Mouse (Mus musculus): ENCODE measurements around the gene Gabra2. TPM values are rescaled to one million over a fixed set of nuclear protein-coding genes. Genes with fewer than 3 reads are reported as not detected.

Gene Gabra2
- total RNA-seq, 2 experiments from 2014 or later = 140 to 145 TPM

DNA sequence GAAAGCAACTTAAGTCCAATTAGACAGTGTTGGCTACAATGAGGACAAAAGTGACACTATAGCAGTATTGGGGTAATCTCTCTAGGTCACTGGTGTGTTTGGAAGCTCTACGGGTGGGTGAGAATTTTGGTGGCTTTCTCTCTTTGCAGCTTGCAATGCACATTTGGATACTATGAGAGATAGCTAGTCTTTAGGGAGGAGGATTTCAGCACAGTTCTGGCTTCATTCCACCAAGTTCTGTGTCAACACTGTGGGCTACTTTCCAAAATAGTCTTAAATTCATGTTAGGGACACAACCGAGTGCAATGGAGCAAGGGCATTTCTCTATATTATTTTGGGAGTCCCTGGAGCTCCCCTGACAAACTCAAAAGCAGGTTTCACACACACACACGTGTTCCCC lies 58.3 kb downstream of the Gabra2 start:
- DNase-seq (ENCODE audit: low spot score in 2 of 2) = no peak
- Histone ChIP-seq H3K27ac (no peak overlapping the region), H3K4me3 (no peak overlapping the region)
- TF ChIP-seq CTCF (conservative IDR thresholded peaks at IDR 0.05) = no peak

DNA sequence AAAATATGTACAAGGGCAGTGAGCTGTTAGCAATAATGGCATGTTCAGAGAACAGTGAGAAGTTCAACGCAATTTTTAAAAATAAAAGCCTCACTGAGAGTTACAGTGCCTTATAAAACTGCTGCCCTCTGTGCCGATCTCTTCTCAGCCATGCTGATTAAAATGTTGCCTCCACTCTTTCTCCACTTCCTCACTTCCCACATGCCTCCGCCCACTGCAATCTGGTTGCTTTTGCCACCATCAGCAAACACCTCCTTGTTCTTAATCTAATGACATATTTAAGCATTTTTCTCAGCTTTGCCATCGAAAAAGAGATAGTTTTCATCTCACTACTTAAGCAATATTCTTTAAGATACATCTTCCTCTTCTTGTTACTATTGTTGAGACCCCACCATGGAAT lies 69.7 kb downstream of the Gabra2 start:
- peak; percentile 75 to 88 for DNase-seq (ENCODE audit: low spot score in 2 of 2)
- TF ChIP-seq CTCF (conservative IDR thresholded peaks at IDR 0.05) = no peak
- Histone ChIP-seq H3K4me3 (no peak overlapping the region), H3K27ac (peak overlapping the region; percentile 85)

DNA sequence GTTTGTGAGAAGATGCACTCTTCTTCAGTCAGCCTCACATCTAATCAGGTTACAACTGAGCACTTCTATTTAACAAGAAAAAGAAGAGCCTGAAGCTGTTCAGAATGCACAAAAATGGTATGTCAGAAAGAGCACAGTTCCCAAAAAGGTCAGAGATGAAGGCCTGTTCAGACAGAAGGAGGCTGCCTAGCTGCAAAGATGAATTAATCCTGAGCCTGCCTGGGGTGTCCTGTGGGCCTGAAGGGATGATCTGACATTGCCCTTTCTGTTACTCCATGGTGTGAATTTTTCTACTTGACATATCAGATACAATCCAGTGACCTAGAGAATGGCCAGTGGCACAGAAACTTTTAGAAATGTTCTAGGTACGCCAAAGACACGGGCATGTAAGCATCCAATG lies 83.9 kb downstream of the Gabra2 start:
- DNase-seq (ENCODE audit: low spot score in 2 of 2) = no peak
- peak overlapping the region; percentile 64 for H3K27ac ChIP-seq
- no peak for TF ChIP-seq CTCF (conservative IDR thresholded peaks at IDR 0.05)

DNA sequence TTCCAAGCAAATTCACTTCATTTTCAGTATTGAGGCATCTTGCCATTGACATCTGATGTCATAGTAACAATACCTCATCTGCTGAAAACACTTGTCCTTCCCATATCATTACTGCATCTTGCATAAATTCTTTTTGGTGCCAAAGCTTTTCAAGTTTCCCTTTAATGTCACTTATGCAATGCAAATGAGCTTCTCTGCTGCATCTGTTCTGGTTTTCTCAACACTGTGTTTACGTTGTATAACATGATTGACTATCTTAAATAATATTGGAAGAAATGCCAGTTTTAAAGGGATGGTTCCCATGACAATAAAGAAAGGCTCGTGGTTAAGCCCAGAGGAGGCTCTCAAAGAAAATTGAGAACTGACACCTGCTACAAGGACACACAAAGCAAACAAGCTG lies 84.4 kb downstream of the Gabra2 start:
- peak in 1 of 2 experiments; percentile 63 for DNase-seq (ENCODE audit: low spot score in 2 of 2)
- Histone ChIP-seq H3K27ac (peak overlapping the region; percentile 64), H3K4me3 (no peak overlapping the region)
- no peak for TF ChIP-seq CTCF (conservative IDR thresholded peaks at IDR 0.05)

More for the DNA sequence above, 83.9 kb downstream of the Gabra2 start:
- H3K4me3 ChIP-seq = no peak overlapping the region

DNA sequence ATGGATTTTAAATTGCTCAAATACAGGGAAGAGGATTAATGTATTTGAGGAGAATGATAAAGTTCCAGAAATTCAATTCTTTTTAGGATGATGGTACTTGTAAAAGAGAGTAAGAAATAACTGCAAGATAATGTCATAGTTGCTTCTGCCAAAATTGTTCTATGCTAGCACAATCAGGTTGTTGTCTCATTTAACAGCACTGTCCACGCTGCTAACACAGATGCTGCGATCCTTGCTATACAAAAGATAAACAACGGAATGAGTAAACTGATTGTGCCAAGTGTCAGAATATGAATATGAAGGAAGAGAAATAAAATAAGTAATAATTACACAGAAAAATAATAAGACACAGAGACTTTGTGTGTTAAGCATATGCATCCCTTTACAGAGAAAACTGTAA lies 84.9 kb downstream of the Gabra2 start:
- H3K4me3 ChIP-seq = no peak overlapping the region
- DNase-seq (ENCODE audit: low spot score in 2 of 2) = no peak
- H3K27ac ChIP-seq = peak overlapping the region; percentile 64
- TF ChIP-seq CTCF (conservative IDR thresholded peaks at IDR 0.05) = no peak

DNA sequence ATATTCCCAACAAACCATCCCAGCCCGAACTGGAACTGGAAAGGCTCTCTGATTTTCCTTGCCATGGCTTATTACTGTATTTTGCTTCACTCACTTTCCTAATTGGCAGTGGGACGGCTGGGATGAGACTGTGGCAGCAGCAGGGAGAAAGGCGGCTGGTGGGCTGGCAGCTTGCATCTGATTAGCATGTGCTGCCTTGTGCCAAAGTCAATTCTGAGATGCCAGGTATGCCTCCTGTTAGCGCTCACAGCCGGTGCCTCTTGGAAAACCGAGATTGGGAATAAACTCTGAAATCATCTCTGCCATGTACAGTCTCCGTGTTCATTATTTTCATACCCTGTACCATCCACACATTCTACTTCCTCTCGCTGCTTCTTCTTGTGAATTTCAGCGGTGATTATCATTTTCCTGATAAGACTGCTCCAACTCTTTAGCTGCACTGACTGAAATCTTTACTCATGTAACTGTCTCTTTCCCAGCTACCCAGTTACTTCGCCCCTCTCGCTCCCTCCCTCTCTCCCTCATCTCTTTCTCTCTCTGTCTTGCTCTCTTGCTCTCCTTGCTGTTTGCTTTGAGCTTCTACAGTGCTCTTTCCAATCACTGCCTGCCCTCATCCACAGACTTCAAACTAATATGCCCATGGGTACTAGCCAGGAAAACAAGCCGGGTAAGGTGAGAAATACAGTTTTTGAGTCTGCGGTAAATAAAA lies 99.9 kb downstream of the Gabra2 start:
- Histone ChIP-seq H3K4me3 (peak overlapping the region; percentile 31), H3K27ac (peak overlapping the region; percentile 86)
- DNase-seq (ENCODE audit: low spot score in 2 of 2) = peak; percentile 81 to 86
- TF ChIP-seq CTCF (conservative IDR thresholded peaks at IDR 0.05) = no peak

DNA sequence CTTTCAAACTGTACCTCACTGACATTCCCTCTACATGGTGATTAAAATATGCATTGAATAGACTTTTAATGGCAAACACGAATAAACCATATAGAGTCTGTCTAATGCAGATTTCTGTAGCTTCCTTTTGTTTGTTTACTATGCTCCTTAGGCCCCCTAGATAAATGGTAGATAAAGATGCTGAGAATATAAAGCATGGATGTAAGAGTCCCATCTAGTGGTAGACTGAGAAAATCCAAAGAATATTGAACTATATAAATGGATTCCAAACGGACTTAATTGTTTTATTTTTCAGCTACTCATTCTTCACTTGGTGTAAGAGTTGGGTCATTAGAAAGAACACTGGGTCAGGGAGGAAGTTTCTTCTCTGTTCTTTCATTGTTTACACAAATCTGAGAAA lies 102.4 kb downstream of the Gabra2 start:
- Histone ChIP-seq H3K4me3 (no peak overlapping the region), H3K27ac (peak overlapping the region; percentile 43; the same call in 1 of the 2 replicates)
- no peak for DNase-seq (ENCODE audit: low spot score in 2 of 2)
- peak; percentile 58 for TF ChIP-seq CTCF (conservative IDR thresholded peaks at IDR 0.05)

DNA sequence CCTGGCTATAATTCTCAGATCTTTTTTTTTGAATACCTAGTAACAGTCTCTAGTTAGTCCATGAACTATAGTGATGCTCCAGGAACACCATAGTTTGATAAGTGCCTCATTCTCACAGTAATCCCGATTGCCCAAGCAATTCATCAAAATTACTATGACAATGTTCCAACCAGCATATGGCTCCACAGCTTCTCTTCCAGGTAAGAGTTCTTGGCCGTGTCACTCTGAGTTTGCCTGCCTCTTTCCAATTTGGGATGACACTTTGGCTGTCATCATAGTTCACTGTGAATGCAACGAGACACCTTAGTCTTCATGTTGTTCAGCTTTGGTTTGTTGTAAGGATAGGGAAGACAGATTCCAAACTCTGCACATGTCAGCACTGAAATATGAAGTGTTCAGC lies 104.8 kb downstream of the Gabra2 start:
- Histone ChIP-seq H3K4me3 (no peak overlapping the region), H3K27ac (no peak overlapping the region)
- no peak for DNase-seq (ENCODE audit: low spot score in 2 of 2)
- TF ChIP-seq CTCF (conservative IDR thresholded peaks at IDR 0.05) = no peak

Data from layer of hippocampus, adult 2 months (tissue).